Mouse (Mus musculus) testis, adult 2 months (tissue): Measurements from ENCODE around the gene Kcnab1.

Experiments
- CTCF ChIP-seq: fragments of 200-500 bp; IDR thresholded peaks from 2 replicates; pipeline ENCODE4 v1.5.1; 2012; ENCODE audit warnings: low read depth, mild to moderate bottlenecking, inconsistent platforms, low read length, moderate library complexity; ENCODE audit not compliant: control insufficient read depth, insufficient read depth, insufficient replicate concordance
- POLR2A ChIP-seq: fragments of 200-500 bp; IDR thresholded peaks from 2 replicates; pipeline ENCODE4 v1.6.1; 2012; ENCODE audit warnings: low read depth, mild to moderate bottlenecking, inconsistent platforms, low read length, moderate library complexity; ENCODE audit not compliant: control insufficient read depth

DNA sequence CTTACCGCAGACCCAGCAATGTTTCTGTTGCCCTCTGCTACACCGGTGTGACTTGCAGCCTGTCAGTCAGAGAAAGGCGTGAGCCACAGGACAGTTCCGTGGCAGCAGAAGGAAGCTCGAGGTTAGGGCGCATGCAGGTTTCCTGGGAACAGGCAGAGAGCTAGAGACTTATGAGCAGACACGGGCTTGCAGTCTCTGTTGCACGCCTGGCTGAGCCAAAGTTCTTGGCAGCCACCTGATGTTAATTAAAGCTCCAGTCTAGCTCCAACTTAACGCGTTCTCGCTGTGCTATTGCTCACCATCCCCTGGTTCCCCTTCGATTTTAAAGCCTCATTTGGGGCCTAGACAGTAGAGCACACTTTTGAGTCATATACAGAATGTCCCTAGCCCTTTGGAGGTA, 65.4 kb downstream of the Kcnab1 start:
- no peak for TF ChIP-seq POLR2A
- no peak for TF ChIP-seq CTCF
